Mouse (Mus musculus): ENCODE measurements around the gene Trp53i11.

DNA sequence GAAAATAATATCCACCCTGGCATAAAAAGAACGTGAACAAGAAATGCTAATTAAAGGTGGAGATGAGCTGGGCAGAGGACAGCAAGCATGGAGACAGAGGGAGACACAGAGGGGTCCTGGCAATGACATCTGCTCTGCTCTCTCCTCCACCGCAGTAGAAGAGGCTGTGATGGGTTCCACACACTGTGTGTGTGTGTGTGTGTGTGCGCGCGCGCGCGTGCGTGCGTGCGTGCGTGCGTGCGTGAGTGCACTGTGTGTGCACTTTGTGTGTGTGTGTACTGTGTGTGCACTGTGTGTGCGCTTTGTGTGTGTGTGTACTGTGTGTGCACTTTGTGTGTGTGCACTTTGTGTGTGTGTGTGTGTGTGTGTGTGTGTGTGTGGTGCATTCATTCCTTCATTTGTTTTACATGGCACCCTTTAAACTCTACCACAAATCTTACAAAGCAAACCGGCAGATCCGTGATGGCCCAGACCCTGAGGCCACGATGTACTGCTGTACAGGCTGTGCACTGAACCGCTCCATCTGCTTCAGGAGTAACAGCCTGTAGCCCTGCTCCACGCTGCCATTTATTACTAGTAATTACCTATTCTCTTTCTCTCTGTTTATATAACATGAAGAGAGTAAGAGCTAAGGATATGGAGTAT, 9.6 kb upstream of the Trp53i11 start:
- TF ChIP-seq POLR2A (IDR thresholded peaks at IDR 0.05; ENCODE audit: low read depth, low read length): no peak
- TF ChIP-seq CTCF (IDR thresholded peaks at IDR 0.05; ENCODE audit: extremely low read depth, insufficient read length, insufficient replicate concordance, low read depth, low read length): no peak
